Mouse (Mus musculus) NIH3T3 (cell line): Measurements from ENCODE around the gene Pfkfb4.

Experiments used
- DNase-seq: peaks from one replicate; pipeline ENCODE4 v3.0.0-alpha.2; 2012; ENCODE audit warnings: low read depth

Pfkfb4 gene

DNA sequence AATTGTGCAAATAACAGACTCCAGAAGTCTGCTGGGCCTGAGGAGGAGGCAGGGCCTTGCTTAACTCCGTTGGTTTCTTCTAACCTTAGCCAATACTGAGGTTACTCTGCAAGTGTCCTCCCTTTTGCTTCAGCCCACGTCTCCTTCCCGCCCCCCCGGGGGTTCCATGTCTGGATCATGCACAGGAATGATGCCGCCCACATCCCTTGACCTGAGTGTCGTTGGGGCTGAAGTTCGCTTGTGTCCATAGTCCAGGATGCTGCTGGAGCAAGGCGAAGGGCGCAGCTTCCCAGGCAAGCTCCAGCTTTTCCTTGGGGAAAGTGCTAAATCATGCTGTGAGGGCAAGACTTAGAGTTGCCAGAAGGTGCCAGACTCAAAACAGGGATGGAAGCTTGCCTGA lies 4.8 kb downstream of the Pfkfb4 start:
- no peak for DNase-seq

- DNase-seq, result no peak
Measured at GRCm38 (mm10) chr9:108998287-108999166, 6.9 kb downstream of the Pfkfb4 start.

- no peak for DNase-seq
Measured at GRCm38 (mm10) chr9:108999167-108999526, 7.6 kb downstream of the Pfkfb4 start.

DNA sequence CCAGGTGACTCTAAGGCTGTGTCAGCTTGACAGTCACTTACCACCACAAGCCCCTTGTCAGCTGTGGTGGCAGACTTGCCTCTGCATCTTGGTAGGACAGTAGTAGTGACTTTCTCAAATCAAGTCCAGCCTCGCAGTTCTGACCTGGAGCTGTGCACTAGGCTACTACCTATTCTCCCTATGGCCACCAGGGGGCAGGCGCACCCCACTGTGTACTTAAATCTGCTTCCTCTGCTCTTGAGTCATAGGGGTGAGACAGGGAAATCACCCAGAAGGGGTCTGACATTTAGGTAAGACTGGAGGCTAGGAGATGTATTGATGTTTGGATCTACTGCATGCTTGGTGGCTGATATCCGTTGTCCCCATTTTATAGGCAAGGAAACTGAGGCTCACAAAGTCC lies 9.1 kb downstream of the Pfkfb4 start:
- DNase-seq, result peak; percentile 85

DNA sequence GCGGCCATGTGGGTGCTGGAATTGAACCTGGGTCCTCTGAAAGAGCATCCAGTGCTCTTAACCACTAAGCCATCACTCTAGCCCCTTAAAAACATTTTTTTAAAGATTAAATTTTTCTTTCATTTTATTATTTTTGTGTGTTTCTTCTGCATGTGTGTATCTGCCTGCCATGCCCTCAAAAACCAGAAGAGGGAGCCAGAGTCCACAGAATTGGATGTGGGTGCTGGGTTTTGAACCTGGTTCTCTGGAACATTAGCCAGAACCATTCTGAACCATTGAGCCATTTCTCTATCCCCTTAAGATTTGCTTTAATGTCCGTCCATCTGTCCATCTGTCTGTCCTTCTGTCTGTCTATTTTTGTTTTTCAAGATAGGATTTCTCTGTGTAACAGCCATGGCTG lies 11.6 kb downstream of the Pfkfb4 start:
- peak; percentile 77 for DNase-seq

- DNase-seq, result no peak
Measured at GRCm38 (mm10) chr9:109007025-109007780, 15.6 kb downstream of the Pfkfb4 start.

- DNase-seq, result no peak
Measured at GRCm38 (mm10) chr9:109008081-109008480, 16.5 kb downstream of the Pfkfb4 start.

- DNase-seq, result peak; percentile 38
Measured at GRCm38 (mm10) chr9:109008994-109009635, 17.5 kb downstream of the Pfkfb4 start.

- no peak for DNase-seq
Measured at GRCm38 (mm10) chr9:109009636-109010315, 18.2 kb downstream of the Pfkfb4 start.

GRCm38 (mm10) chr9:109010316-109010690 lies 18.7 kb downstream of the Pfkfb4 start:
- DNase-seq, result no peak

DNA sequence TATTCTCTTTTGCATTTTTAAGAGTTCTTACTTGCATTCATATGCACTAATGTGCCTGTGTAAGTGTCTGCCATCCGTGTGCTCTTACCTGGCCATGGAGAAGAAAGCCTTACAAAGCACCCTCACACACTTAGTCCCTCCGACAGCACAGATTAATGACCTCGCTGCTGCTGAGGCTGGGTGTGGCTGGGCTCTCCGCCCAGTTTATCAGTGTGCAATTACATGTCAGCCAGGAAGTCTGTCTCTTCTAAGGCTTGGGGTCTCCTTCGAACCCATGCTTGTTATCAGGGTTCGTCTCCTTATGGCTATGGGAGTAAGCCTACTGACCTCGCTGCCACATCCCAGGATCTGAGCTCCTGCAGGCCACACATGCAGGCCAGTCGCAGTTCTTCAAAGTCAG lies 23.8 kb downstream of the Pfkfb4 start:
- no peak for DNase-seq

DNA sequence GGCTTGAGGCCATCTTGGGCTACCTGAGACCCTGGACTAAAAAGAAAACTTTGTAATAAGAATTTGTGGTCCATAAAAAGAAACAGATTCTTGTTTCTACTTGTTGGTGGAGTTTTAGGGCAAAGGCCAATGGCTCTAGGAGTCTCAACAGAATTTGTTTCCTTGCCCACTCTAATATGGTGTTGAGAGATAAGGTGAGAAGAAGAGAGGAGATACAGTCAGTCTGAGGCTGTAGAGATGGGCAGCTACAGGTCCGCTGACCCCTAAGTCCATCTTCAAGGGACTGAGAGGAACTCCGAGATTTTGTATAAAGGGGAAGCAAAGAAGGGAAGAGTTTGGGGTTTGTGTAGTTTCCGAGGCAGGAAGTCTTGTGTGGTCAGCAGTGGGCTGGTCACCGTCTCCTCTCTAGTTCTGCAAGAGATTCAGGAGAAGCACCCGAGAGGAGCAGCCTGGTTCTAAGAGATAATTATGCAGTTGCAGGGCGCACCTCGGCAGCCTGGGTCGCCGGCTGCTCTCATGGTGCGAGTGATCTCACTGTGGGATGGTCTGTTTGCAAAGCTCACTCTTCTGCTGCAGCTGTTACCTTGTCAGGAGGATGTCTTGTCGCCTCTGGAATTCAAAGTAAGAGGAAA lies 25.5 kb downstream of the Pfkfb4 start:
- DNase-seq, result no peak

DNA sequence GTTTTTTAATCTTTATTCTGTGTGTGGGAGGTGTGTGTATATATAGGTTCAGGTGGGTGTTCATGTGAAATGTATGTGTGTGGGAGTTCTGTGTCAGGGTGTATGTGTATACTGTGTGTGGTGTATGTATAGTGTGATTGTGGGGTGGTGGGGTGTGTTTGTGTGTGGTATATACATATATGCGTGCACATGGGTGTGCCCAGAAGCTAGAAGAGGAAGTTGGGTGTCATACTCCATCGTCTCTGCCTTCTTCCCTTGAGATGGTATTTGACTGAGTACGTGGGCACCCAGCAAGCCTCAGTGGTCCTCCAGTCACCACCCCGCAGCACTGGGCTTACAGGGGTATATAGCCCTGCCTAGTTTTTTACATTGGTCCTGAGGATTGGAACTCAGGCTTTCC lies 29.9 kb downstream of the Pfkfb4 start:
- no peak for DNase-seq

DNA sequence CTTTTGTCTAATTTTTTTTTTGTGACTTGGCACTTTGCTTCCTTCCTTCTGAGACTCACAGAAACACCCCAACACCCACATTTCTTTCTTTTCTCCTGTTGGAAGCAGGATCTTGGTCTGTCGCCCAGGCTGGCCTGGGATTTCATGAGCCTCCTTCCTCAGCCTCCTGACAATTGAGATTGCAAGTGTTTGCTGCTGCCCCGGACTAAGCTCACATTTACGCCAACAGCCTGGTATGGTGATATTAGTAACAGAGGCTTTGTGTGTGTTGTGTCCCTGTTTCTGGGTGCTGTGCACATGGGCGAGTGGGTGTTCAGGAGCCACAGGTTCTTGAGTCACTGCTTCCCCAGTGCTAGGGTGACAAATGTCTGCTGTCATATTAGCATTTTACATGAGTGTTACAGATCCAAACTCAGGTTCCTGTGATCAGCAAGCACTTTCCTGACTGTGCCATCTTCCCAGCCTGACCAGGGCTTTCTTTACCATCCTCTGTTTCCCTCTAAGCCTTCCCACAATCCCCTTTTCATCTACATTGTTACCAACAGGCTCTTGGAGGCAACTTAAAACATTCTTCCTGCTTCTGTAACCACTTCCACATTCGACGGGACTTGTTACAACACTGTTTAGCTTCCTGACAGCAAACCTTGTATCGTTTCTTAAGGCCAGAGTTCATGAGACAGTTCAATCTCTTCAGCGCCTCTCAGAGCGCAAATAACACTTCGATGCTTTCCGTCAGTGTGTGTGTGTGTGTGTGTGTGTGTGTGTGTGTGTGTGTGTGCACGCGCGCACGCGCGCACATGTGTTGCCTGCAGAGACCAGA lies 31.5 kb downstream of the Pfkfb4 start:
- DNase-seq, result no peak

GRCm38 (mm10) chr9:109027521-109027920 lies 35.9 kb downstream of the Pfkfb4 start:
- no peak for DNase-seq

DNA sequence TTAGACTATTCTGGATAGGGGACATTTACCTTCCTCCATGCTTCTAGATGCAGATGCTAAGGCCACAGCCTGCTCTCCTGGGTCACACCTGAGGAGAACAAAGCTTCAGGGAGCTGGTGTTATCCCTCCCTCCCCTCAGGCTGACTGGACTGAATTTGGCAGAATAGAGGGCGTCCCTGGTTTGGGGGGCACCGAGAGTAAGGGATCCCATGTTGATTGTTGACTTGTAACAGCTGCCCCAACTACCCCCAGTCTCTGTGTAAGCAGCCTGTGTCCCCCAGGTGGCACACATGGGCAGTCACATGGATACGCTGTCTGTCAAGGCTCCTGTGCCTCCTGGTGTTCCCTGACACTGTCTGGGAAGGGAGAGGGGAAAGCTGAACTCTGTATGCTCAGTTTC lies 36.8 kb downstream of the Pfkfb4 start:
- DNase-seq, result no peak

- DNase-seq, result no peak
Measured at GRCm38 (mm10) chr9:109028919-109029318, 37.3 kb downstream of the Pfkfb4 start.

GRCm38 (mm10) chr9:109030312-109030711 lies 38.7 kb downstream of the Pfkfb4 start:
- no peak for DNase-seq

GRCm38 (mm10) chr9:109031001-109031400 lies 39.4 kb downstream of the Pfkfb4 start:
- DNase-seq, result no peak

- no peak for DNase-seq
Measured at GRCm38 (mm10) chr9:109031686-109032085, 40.1 kb downstream of the Pfkfb4 start.

DNA sequence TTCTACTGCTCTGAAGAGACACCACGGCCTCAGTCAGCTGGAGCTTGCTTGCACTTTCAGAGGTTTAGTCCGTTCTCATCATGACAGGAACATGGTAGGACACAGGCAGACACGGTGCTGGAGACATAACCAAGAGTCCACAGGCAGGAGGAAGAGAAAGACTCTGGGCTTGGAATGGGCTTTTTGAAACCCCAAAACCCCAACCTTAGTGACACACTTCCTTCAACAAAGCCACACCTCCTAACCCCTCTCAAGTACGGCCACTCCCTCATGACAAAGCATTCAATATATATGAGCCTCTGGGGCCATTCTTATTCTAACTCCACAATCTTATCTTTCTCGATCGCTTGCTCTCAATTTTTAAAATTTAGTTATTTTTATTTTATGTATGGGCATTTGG lies 40.9 kb downstream of the Pfkfb4 start:
- DNase-seq, result no peak
